Mouse (Mus musculus) cerebellum, adult 11-12 months (tissue): ENCODE measurements around the gene Golm1.
A peak's percentile ranks its signal among the peaks of the same experiment; 100 is the strongest.

Experiments used
- DNase-seq: peaks from one replicate; pipeline ENCODE4 v3.0.0; 2022

The Golm1 gene

GRCm38 (mm10) chr13:59584947-59585647 lies 90.5 kb downstream of the Golm1 start, which contains the start of the genes Agtpbp1 and Naa35:
Agtpbp1 (minus strand) TSS chr13:59585227.
Naa35 (plus strand) TSS chr13:59585259.
- DNase-seq, result peak; percentile 99
